In genomic region chr13:69748756-69749155, GRCm38 (mm10) we compare ENCODE assay signal across 27 mouse cellular contexts. TPM values are rescaled to one million over a fixed set of nuclear protein-coding genes. Genes with fewer than 3 reads are reported as not detected.
"Had no signal": no experiment of that assay in that cellular context is flagged by ENCODE, and none has a peak within 500 bp of the region (broad histone marks: within the 10 kb centered on the region; RNA-seq: fewer than 3 reads in every experiment).

No protein-coding gene starts in this region.

- H3K27me3 ChIP-seq: heart, embryonic 12.5 days; intestine, embryonic 15.5 days; liver, embryonic 13.5 days; liver, embryonic 15.5 days had no signal

- H3K9me3 ChIP-seq: heart, embryonic 10.5 days; heart, embryonic 12.5 days; hindbrain, embryonic 10.5 days; hindbrain, embryonic 12.5 days; intestine, embryonic 15.5 days; limb, embryonic 10.5 days; liver, embryonic 13.5 days; liver, embryonic 15.5 days had no signal

- DNase-seq: gastrocnemius, postnatal 14 days; gastrocnemius, postnatal 36 days; heart, adult 11 months; heart, adult 2 months; heart, postnatal 10 days; heart, postnatal 4 days; kidney, adult 18-20 months; kidney, adult 8-10 months; kidney, postnatal 10 days; kidney, postnatal 25 days; kidney, postnatal 4 days; layer of hippocampus, adult 9-11 months; layer of hippocampus, postnatal 36 days; liver; liver, embryonic 13.5 days had no signal

- H3K27ac ChIP-seq: heart, adult 2 months; heart, embryonic 10.5 days; hindbrain, embryonic 10.5 days; hindbrain, embryonic 12.5 days; intestine, embryonic 15.5 days; layer of hippocampus, adult 2 months; limb, embryonic 10.5 days; limb, embryonic 12.5 days; liver, embryonic 13.5 days; liver, embryonic 15.5 days had no signal

- H3K36me3 ChIP-seq: heart, embryonic 10.5 days; heart, embryonic 12.5 days; hindbrain, embryonic 10.5 days; hindbrain, embryonic 12.5 days; intestine, embryonic 15.5 days; limb, embryonic 10.5 days; limb, embryonic 12.5 days; liver, embryonic 13.5 days; liver, embryonic 15.5 days had no signal

- H3K4me1 ChIP-seq: hindbrain, embryonic 12.5 days; intestine, embryonic 15.5 days; limb, embryonic 10.5 days; limb, embryonic 12.5 days; liver, embryonic 13.5 days; liver, embryonic 15.5 days had no signal

- H3K4me2 ChIP-seq: heart, embryonic 12.5 days; hindbrain, embryonic 12.5 days; intestine, embryonic 15.5 days; limb, embryonic 12.5 days; liver, embryonic 11.5 days; liver, embryonic 13.5 days; liver, embryonic 15.5 days had no signal

- ATAC-seq: inflammation-experienced regulatory T-cells, adult 6 months; intestine, embryonic 15.5 days; intestine, postnatal 0 days had no signal

- H3K9ac ChIP-seq: heart, embryonic 12.5 days; hindbrain, embryonic 12.5 days; intestine, embryonic 15.5 days; limb, embryonic 12.5 days; liver, embryonic 13.5 days; liver, embryonic 15.5 days had no signal

- H3K4me3 ChIP-seq: heart, adult 2 months; heart, embryonic 10.5 days; heart, embryonic 12.5 days; hindbrain, embryonic 10.5 days; hindbrain, embryonic 12.5 days; intestine, embryonic 15.5 days; layer of hippocampus, adult 2 months; limb, embryonic 10.5 days; limb, embryonic 12.5 days; liver, embryonic 13.5 days; liver, embryonic 15.5 days had no signal

RNA-seq across cellular contexts. Expression of gene Ube2ql1, which starts 9.1 kb away (rescaled TPM):
- polyA plus RNA-seq: inflammation-experienced regulatory T-cells, adult 6 months had no signal
